Mouse (Mus musculus) small intestine, adult 2 months (tissue): Measurements from ENCODE around the gene Rhbdf2.

Experiments used
- CTCF ChIP-seq: fragments of 200-500 bp; IDR thresholded peaks from 2 replicates; pipeline ENCODE4 v1.5.1; 2012; ENCODE audit warnings: low read depth, mild to moderate bottlenecking, control low read depth, inconsistent platforms, low read length, moderate library complexity, mixed read lengths; ENCODE audit not compliant: insufficient replicate concordance, insufficient read length; ENCODE audit errors: extremely low read depth
- POLR2A ChIP-seq: fragments of 200-500 bp; IDR thresholded peaks from 2 replicates; pipeline ENCODE4 v1.6.1; 2012; ENCODE audit warnings: low read depth, mild to moderate bottlenecking, control low read depth, inconsistent platforms, low read length, moderate library complexity

DNA sequence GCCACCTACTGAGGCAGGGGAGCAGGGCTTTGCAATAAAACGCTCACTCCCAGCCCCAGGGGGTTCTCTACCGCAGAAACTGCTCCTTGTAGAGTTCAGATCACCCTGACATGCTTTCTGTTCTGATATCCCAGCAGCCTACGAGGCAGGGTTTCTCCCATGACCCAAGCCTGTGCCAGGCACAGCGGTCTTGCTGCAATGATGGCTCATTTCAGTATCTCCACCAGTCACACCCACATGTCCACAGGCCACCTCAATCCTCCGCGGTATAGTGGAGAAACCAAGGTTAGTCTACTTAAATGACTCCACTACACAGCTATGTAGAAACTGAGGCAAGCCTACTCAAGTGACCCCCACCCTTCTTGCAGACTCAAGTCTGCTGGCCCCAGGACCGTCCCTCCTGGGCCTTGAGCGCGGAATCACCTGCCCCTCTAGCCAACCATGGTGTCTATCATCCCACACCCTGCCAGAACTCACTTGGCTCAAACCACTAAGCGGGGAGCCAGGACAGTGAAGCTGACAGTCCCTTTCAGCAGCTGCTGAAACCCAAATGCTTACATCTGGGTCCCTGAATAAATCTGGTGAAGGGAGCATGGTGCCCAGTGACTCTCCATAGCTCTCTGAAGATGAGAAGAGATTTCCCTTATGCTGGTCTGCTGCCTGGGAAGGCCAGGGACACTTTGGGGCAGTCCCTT, 6.1 kb downstream of the Rhbdf2 start:
- TF ChIP-seq CTCF (no peak), POLR2A (no peak)
